Mouse (Mus musculus): ENCODE data around the gene Rasl12. TPM values are rescaled to one million over a fixed set of nuclear protein-coding genes. Genes with fewer than 3 reads are reported as not detected.
A peak's percentile ranks its signal among the peaks of the same experiment; 100 is the strongest.

Gene Rasl12
- total and polyA plus RNA-seq, 3 experiments: 0.13 TPM; not detected in 2

- Histone ChIP-seq H3K4me1 (ENCODE audit: control insufficient read depth in 1 of 2, insufficient read depth in 2 of 2) (peaks cover 0 to 15% of the 10 kb centered on the region in 2 experiments; a peak in 2 of 4 replicates), H3K27me3 (replicated peaks) (peaks cover 1% of the 10 kb centered on the region), H3K27ac (ENCODE audit: insufficient read depth, low read depth) (no peak overlapping the region), H3K4me2 (ENCODE audit: insufficient read depth, low read depth, poor library complexity, severe bottlenecking) (no peak overlapping the region), H3K4me3 (replicated peaks in 1 of 3; ENCODE audit: low read depth in 2 of 3, low read length in 2 of 3, poor library complexity in 1 of 3) (no peak overlapping the region), H3K36me3 (replicated peaks in 1 of 2; ENCODE audit: control insufficient read depth in 1 of 2, insufficient read depth in 1 of 2, low read length in 1 of 2) (no peaks in the 10 kb centered on the region), H3K9ac (ENCODE audit: insufficient read depth, low read depth) (no peak overlapping the region), H3K9me3 (replicated peaks; ENCODE audit: low read length) (peaks cover 3% of the 10 kb centered on the region), H3K79me2 (replicated peaks; ENCODE audit: control insufficient read depth, extremely low read depth, insufficient read depth, poor library complexity, severe bottlenecking) (peaks cover 7% of the 10 kb centered on the region)
- dilution Hi-C loops (cut with MboI; ENCODE audit: extremely low pct_ligation_motif_present, extremely low pct_unique_long_range_greater_than_20kb, low sequenced_read_pairs) (no loop called here), in situ Hi-C loops (cut with MboI; ENCODE audit: low pct_ligation_motif_present, low pct_unique_long_range_greater_than_20kb, low sequenced_read_pairs) (no loop called here)
- peak; percentile 84 for DNase-seq (ENCODE audit: extremely low read depth)
- peak; percentile 81 for TF ChIP-seq SMC3 (IDR thresholded peaks at IDR 0.05; ENCODE audit: low read depth, low read length)
- no peak for TF ChIP-seq POLR2AphosphoS2 (IDR thresholded peaks at IDR 0.05; ENCODE audit: low read depth, low read length)
- TF ChIP-seq ELF1 (IDR thresholded peaks at IDR 0.05; ENCODE audit: low read depth, low read length): no peak
- TF ChIP-seq MXI1 (IDR thresholded peaks at IDR 0.05; ENCODE audit: low read depth, low read length): no peak
- TF ChIP-seq SIN3A (IDR thresholded peaks at IDR 0.05; ENCODE audit: low read length): no peak
- no peak for TF ChIP-seq CHD1 (IDR thresholded peaks at IDR 0.05; ENCODE audit: low read depth, low read length)
- no peak for TF ChIP-seq BHLHE40 (IDR thresholded peaks at IDR 0.05; ENCODE audit: low read depth, low read length)
- TF ChIP-seq EP300 (IDR thresholded peaks at IDR 0.05; ENCODE audit: low read length): no peak
- TF ChIP-seq CTCF (conservative IDR thresholded peaks at IDR 0.05 in 1 of 2, IDR thresholded peaks at IDR 0.05 in 1 of 2; ENCODE audit: low read depth in 2 of 2, low read length in 2 of 2): peak; percentile 89 to 92
- TF ChIP-seq NRF1 (IDR thresholded peaks at IDR 0.05; ENCODE audit: low read depth, low read length): no peak
- no peak for TF ChIP-seq MAZ (IDR thresholded peaks at IDR 0.05; ENCODE audit: low read depth, low read length)
- no peak for TF ChIP-seq JUND (conservative IDR thresholded peaks at IDR 0.05; ENCODE audit: low read depth, low read length)
- no peak for TF ChIP-seq NELFE (IDR thresholded peaks at IDR 0.05; ENCODE audit: low read depth, low read length)
- TF ChIP-seq KAT2A (IDR thresholded peaks at IDR 0.05; ENCODE audit: insufficient replicate concordance, low read length): no peak
- TF ChIP-seq MAX (IDR thresholded peaks at IDR 0.05; ENCODE audit: low read length): no peak
- TF ChIP-seq ZMIZ1 (IDR thresholded peaks at IDR 0.05; ENCODE audit: low read depth, low read length): no peak
- no peak for TF ChIP-seq TBP (conservative IDR thresholded peaks at IDR 0.05; ENCODE audit: low read depth, low read length)
- TF ChIP-seq E2F4 (IDR thresholded peaks at IDR 0.05; ENCODE audit: insufficient replicate concordance, low read depth, low read length): no peak
- TF ChIP-seq ZNF384 (IDR thresholded peaks at IDR 0.05; ENCODE audit: low read depth, low read length): no peak
- TF ChIP-seq USF1 (IDR thresholded peaks at IDR 0.05; ENCODE audit: low read depth, low read length): no peak
- TF ChIP-seq MAFK (IDR thresholded peaks at IDR 0.05; ENCODE audit: insufficient replicate concordance, low read length): no peak
- peak; percentile 83 for TF ChIP-seq RAD21 (IDR thresholded peaks at IDR 0.05; ENCODE audit: low read depth, low read length)
- no peak for TF ChIP-seq MYC (IDR thresholded peaks at IDR 0.05; ENCODE audit: low read depth, low read length)
These were observed 33.9 kb downstream of the Rasl12 start for GRCm38 (mm10) chr9:65432236-65432635.

GRCm38 (mm10) chr9:65434140-65434539 is 35.8 kb downstream of the Rasl12 start:
- no peak overlapping the region for H3K4me3 ChIP-seq (replicated peaks in 1 of 3; ENCODE audit: low read depth in 2 of 3, low read length in 2 of 3, poor library complexity in 1 of 3)
- peak; percentile 74 for DNase-seq (ENCODE audit: extremely low read depth)
- dilution Hi-C loops (cut with MboI; ENCODE audit: extremely low pct_ligation_motif_present, extremely low pct_unique_long_range_greater_than_20kb, low sequenced_read_pairs): no loop called here

More at GRCm38 (mm10) chr9:65434140-65434539, 35.8 kb downstream of the Rasl12 start:
- Histone ChIP-seq H3K36me3 (replicated peaks in 1 of 2; ENCODE audit: control insufficient read depth in 1 of 2, insufficient read depth in 1 of 2, low read length in 1 of 2) (peaks cover 3 to 14% of the 10 kb centered on the region in 2 experiments), H3K9me3 (replicated peaks; ENCODE audit: low read length) (peaks cover 3% of the 10 kb centered on the region), H3K79me2 (replicated peaks; ENCODE audit: control insufficient read depth, extremely low read depth, insufficient read depth, poor library complexity, severe bottlenecking) (peaks cover 15% of the 10 kb centered on the region), H3K27me3 (replicated peaks) (peaks cover 1% of the 10 kb centered on the region), H3K4me1 (ENCODE audit: control insufficient read depth in 1 of 2, insufficient read depth in 2 of 2) (peaks cover 0 to 21% of the 10 kb centered on the region in 2 experiments; a peak in 2 of 4 replicates), H3K4me2 (ENCODE audit: insufficient read depth, low read depth, poor library complexity, severe bottlenecking) (no peak overlapping the region), H3K27ac (ENCODE audit: insufficient read depth, low read depth) (no peak overlapping the region), H3K9ac (ENCODE audit: insufficient read depth, low read depth) (no peak overlapping the region)
- in situ Hi-C loops (cut with MboI; ENCODE audit: low pct_ligation_motif_present, low pct_unique_long_range_greater_than_20kb, low sequenced_read_pairs): no loop called here
- TF ChIP-seq ZC3H11A (IDR thresholded peaks at IDR 0.05; ENCODE audit: low read depth, low read length) (peak; percentile 20; the same call in 1 of the 2 replicates), RAD21 (IDR thresholded peaks at IDR 0.05; ENCODE audit: low read depth, low read length) (peak; percentile 69), MYC (IDR thresholded peaks at IDR 0.05; ENCODE audit: low read depth, low read length) (peak; percentile 71), MXI1 (IDR thresholded peaks at IDR 0.05; ENCODE audit: low read depth, low read length) (no peak), MEF2A (IDR thresholded peaks at IDR 0.05; ENCODE audit: borderline replicate concordance, low read depth, low read length) (no peak), MAX (IDR thresholded peaks at IDR 0.05; ENCODE audit: low read length) (peak; percentile 54; the same call in 1 of the 2 replicates), CTCF (conservative IDR thresholded peaks at IDR 0.05 in 1 of 2, IDR thresholded peaks at IDR 0.05 in 1 of 2; ENCODE audit: low read depth in 2 of 2, low read length in 2 of 2) (peak; percentile 65 to 78), GABPA (IDR thresholded peaks at IDR 0.05; ENCODE audit: insufficient replicate concordance, low read depth, low read length) (no peak), SMC3 (IDR thresholded peaks at IDR 0.05; ENCODE audit: low read depth, low read length) (peak; percentile 73)

Measured in CH12.LX (cell line).